Mouse (Mus musculus) CH12.LX (cell line): Measurements from ENCODE around the gene Ift22. TPM values are rescaled to one million over a fixed set of nuclear protein-coding genes. Genes with fewer than 3 reads are reported as not detected.

Experiments
- DNase-seq: peaks from one replicate; pipeline ENCODE4 v3.0.0-alpha.2; 2013; ENCODE audit errors: extremely low read depth
- H3K27ac ChIP-seq: 2 replicates; pipeline ENCODE4 v1.5.1; 2012; ENCODE audit warnings: low read depth, mild to moderate bottlenecking, control low read depth, moderate library complexity; ENCODE audit not compliant: insufficient read depth
- H3K27me3 ChIP-seq: replicated peaks from 2 replicates; pipeline ENCODE3; 2012; ENCODE audit warnings: inconsistent platforms
- H3K36me3 ChIP-seq, 2 experiments: replicated peaks in 1 of 2; 2 replicates each; pipeline versions ENCODE3 to v1.6.1; 2012; ENCODE audit warnings: inconsistent platforms in 1 of 2, low read length in 1 of 2, mild to moderate bottlenecking in 1 of 2, mixed read lengths in 1 of 2, moderate library complexity in 1 of 2; ENCODE audit not compliant: control insufficient read depth in 1 of 2, insufficient read depth in 1 of 2
- H3K4me1 ChIP-seq, 2 experiments: 2 replicates each; pipeline ENCODE4 v1.6.1; 2012; ENCODE audit warnings: inconsistent platforms in 1 of 2, moderate library complexity in 1 of 2; ENCODE audit not compliant: insufficient read depth in 2 of 2, control insufficient read depth in 1 of 2
- H3K4me2 ChIP-seq: 2 replicates; pipeline ENCODE4 v1.6.1; 2012; ENCODE audit warnings: low read depth, mild to moderate bottlenecking, control low read depth; ENCODE audit not compliant: poor library complexity, insufficient read depth, severe bottlenecking
- H3K4me3 ChIP-seq, 3 experiments: fragments of 150-350 bp in 1 of 3; sonication (generic) in 1 of 3; replicated peaks in 1 of 3; 2 replicates each; pipeline versions ENCODE3 to v1.5.1; 2011 to 2012; ENCODE audit warnings: low read depth in 2 of 3, low read length in 2 of 3, mild to moderate bottlenecking in 2 of 3, moderate library complexity in 2 of 3, control low read depth in 1 of 3, improper control_type of control experiment in 1 of 3, inconsistent platforms in 1 of 3, mixed read lengths in 1 of 3; ENCODE audit not compliant: poor library complexity in 1 of 3
- H3K79me2 ChIP-seq: replicated peaks from 2 replicates; pipeline ENCODE4 v1.6.1; 2012; ENCODE audit warnings: mild to moderate bottlenecking, moderate library complexity; ENCODE audit not compliant: control insufficient read depth, poor library complexity, insufficient read depth, severe bottlenecking; ENCODE audit errors: extremely low read depth
- H3K9ac ChIP-seq: 2 replicates; pipeline ENCODE4 v1.6.1; 2012; ENCODE audit warnings: low read depth, mild to moderate bottlenecking, control low read depth, moderate library complexity; ENCODE audit not compliant: insufficient read depth
- H3K9me3 ChIP-seq: replicated peaks from 2 replicates; pipeline ENCODE3; 2012; ENCODE audit warnings: low read length, inconsistent platforms, mixed read lengths
- CHD1 ChIP-seq: IDR thresholded peaks from 2 replicates; pipeline ENCODE4 v1.6.1; 2012; ENCODE audit warnings: low read depth, low read length, improper control_type of control experiment, inconsistent platforms
- E2F4 ChIP-seq: IDR thresholded peaks from 2 replicates; pipeline ENCODE4 v1.6.1; 2011; ENCODE audit warnings: low read depth, low read length, improper control_type of control experiment; ENCODE audit not compliant: insufficient replicate concordance
- ELF1 ChIP-seq: IDR thresholded peaks from 2 replicates; pipeline ENCODE4 v1.6.1; 2014; ENCODE audit warnings: low read depth, mild to moderate bottlenecking, inconsistent platforms, low read length, improper control_type of control experiment
- EP300 ChIP-seq: IDR thresholded peaks from 2 replicates; pipeline ENCODE4 v1.6.1; 2011; ENCODE audit warnings: low read length, improper control_type of control experiment
- HCFC1 ChIP-seq: IDR thresholded peaks from 2 replicates; pipeline ENCODE4 v1.6.1; 2012; ENCODE audit warnings: low read depth, mild to moderate bottlenecking, inconsistent platforms, low read length, improper control_type of control experiment
- JUN ChIP-seq: IDR thresholded peaks from 2 replicates; pipeline ENCODE4 v1.6.1; 2011; ENCODE audit warnings: low read depth, mild to moderate bottlenecking, low read length, improper control_type of control experiment, moderate library complexity; ENCODE audit not compliant: insufficient read depth
- JUND ChIP-seq: conservative IDR thresholded peaks from 2 replicates; pipeline ENCODE4 v1.6.1; 2011; ENCODE audit warnings: low read depth, low read length, improper control_type of control experiment
- MAX ChIP-seq: IDR thresholded peaks from 2 replicates; pipeline ENCODE4 v1.6.1; 2011; ENCODE audit warnings: low read length, improper control_type of control experiment
- MXI1 ChIP-seq: IDR thresholded peaks from 2 replicates; pipeline ENCODE4 v1.6.1; 2011; ENCODE audit warnings: mild to moderate bottlenecking, low read depth, low read length, improper control_type of control experiment
- NELFE ChIP-seq: IDR thresholded peaks from 2 replicates; pipeline ENCODE4 v1.6.1; 2011; ENCODE audit warnings: low read depth, low read length, improper control_type of control experiment
- PAX5 ChIP-seq: IDR thresholded peaks from 2 replicates; pipeline ENCODE4 v1.6.1; 2012; ENCODE audit warnings: low read length, inconsistent platforms, mixed read lengths
- POLR2A ChIP-seq: IDR thresholded peaks from 2 replicates; pipeline ENCODE4 v1.6.1; 2011; ENCODE audit warnings: low read depth, mild to moderate bottlenecking, improper control_type of control experiment, low read length
- POLR2AphosphoS2 ChIP-seq: IDR thresholded peaks from 2 replicates; pipeline ENCODE4 v1.6.1; 2011; ENCODE audit warnings: low read depth, low read length, improper control_type of control experiment
- RAD21 ChIP-seq: IDR thresholded peaks from 2 replicates; pipeline ENCODE4 v1.6.1; 2011; ENCODE audit warnings: low read depth, mild to moderate bottlenecking, low read length, improper control_type of control experiment, moderate library complexity
- SIN3A ChIP-seq: IDR thresholded peaks from 2 replicates; pipeline ENCODE4 v1.6.1; 2012; ENCODE audit warnings: low read length, improper control_type of control experiment, inconsistent platforms
- UBTF ChIP-seq: IDR thresholded peaks from 2 replicates; pipeline ENCODE4 v1.6.1; 2012; ENCODE audit warnings: low read depth, mild to moderate bottlenecking, inconsistent platforms, low read length, improper control_type of control experiment, moderate library complexity
- USF2 ChIP-seq: conservative IDR thresholded peaks from 2 replicates; pipeline ENCODE4 v1.6.1; 2011; ENCODE audit warnings: low read depth, low read length, improper control_type of control experiment
- ZMIZ1 ChIP-seq: IDR thresholded peaks from 2 replicates; pipeline ENCODE4 v1.6.1; 2012; ENCODE audit warnings: low read depth, mild to moderate bottlenecking, inconsistent platforms, low read length, improper control_type of control experiment
- dilution Hi-C: fragments of 300-500 bp; cut with MboI; formaldehyde crosslinking; loops from 2 replicates; pipeline ENCODE4 v1.14.3; 2020; ENCODE audit warnings: low sequenced_read_pairs; ENCODE audit not compliant: extremely low pct_unique_long_range_greater_than_20kb, extremely low pct_ligation_motif_present
- in situ Hi-C: fragments of 300-500 bp; cut with MboI; formaldehyde crosslinking; loops from 3 replicates; pipeline ENCODE4 v1.14.3; 2019; ENCODE audit warnings: low sequenced_read_pairs, low pct_ligation_motif_present, low pct_unique_long_range_greater_than_20kb, mixed read lengths
- polyA plus RNA-seq: library from polyadenylated mRNA; unstranded; fragments of >175 nt; gene quantifications from 2 replicates; pipeline ENCODE4 v1.2.1, GENCODE M21; 2012; ENCODE audit warnings: low read depth; ENCODE audit not compliant: insufficient read length
- total RNA-seq, 2 experiments: library from RNA; depleted of rRNA; stranded (reverse); fragments of 300-350 nt in 1 of 2; fragments of >200 nt in 1 of 2; gene quantifications; 2 replicates each; pipeline ENCODE4 v1.2.3; 2012 to 2014

The Ift22 gene
- total and polyA plus RNA-seq, 3 experiments, result 16.8 to 39.6 (median 18.5) TPM

DNA sequence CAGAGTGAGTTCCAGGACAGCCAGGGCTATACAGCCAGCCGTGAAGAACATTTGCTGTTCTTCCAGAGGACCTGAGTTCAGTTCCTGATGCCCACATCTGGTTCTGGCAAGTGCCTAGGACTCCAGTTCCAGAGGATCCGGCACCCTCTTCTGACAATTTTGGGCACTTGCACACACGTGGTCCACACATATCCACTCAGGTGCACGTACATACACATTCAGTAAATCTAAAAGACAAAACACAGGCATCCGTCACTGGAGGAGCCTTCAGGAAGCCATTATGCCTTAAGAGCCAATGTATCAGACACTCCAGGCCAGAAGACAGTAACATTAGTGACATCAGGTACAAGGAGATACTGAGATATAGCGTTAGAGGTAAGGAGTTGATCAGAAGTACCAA is 42.6 kb downstream of the Ift22 start:
- no peak for DNase-seq
- Histone ChIP-seq H3K79me2 (no peaks in the 10 kb centered on the region), H3K9ac (no peak overlapping the region), H3K9me3 (no peaks in the 10 kb centered on the region), H3K27ac (no peak overlapping the region), H3K36me3 (peaks cover 0 to 2% of the 10 kb centered on the region in 2 experiments)
- dilution Hi-C loops, result no loop called here
- TF ChIP-seq RAD21 (no peak), POLR2AphosphoS2 (no peak), UBTF (no peak), CHD1 (no peak), E2F4 (no peak), SIN3A (no peak), EP300 (no peak), PAX5 (no peak), ELF1 (no peak), JUN (no peak)
- TF ChIP-seq, all 38 proteins: peak for 0
- in situ Hi-C loops, result no loop called here
- H3K27me3 ChIP-seq, result no peaks in the 10 kb centered on the region
- no peak overlapping the region for H3K4me2 ChIP-seq
- no peak overlapping the region for H3K4me3 ChIP-seq
- peaks cover 2 to 24% of the 10 kb centered on the region in 2 experiments; a peak in 3 of 4 replicates for H3K4me1 ChIP-seq

DNA sequence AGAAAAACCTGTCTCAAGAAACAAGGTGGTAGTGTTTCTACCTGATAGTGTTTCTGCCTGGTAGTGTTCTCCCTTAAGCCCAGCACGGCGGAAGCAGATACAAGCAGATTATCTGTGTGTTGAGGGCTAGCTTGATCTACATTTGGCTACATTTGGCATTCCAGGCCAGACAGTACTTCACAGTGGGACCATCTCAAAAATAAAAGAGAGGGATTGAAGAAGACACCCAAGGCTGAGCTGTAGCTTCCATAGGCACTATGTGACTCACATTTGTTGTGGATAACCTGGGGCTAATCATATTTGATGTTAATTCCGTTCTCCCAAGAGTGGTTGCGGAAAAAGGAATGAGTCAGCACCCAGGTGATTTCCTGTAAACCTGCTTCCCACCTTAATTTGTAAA is 44.2 kb downstream of the Ift22 start:
- in situ Hi-C loops, result no loop called here
- Histone ChIP-seq H3K79me2 (no peaks in the 10 kb centered on the region), H3K27me3 (no peaks in the 10 kb centered on the region), H3K4me3 (no peak overlapping the region), H3K9me3 (no peaks in the 10 kb centered on the region), H3K4me2 (peak overlapping the region; percentile 73; the same call in 1 of the 2 replicates), H3K9ac (no peak overlapping the region; the same call in 1 of the 2 replicates), H3K27ac (no peak overlapping the region), H3K4me1 (peaks cover 4 to 25% of the 10 kb centered on the region in 2 experiments; a peak in 3 of 4 replicates), H3K36me3 (peaks cover 0 to 7% of the 10 kb centered on the region in 2 experiments)
- DNase-seq, result no peak
- no peak for TF ChIP-seq HCFC1
- no peak for TF ChIP-seq SIN3A
- no peak for TF ChIP-seq USF2
- TF ChIP-seq POLR2A, result no peak
- TF ChIP-seq RAD21, result no peak
- TF ChIP-seq MXI1, result no peak
- no peak for TF ChIP-seq ZMIZ1
- no peak for TF ChIP-seq MAX
- no peak for TF ChIP-seq NELFE
- no peak for TF ChIP-seq JUND
- dilution Hi-C loops, result no loop called here
